Mouse (Mus musculus) liver, embryonic 11.5 days (tissue): ENCODE results near the gene Adamtsl1. TPM values are rescaled to one million over a fixed set of nuclear protein-coding genes. Genes with fewer than 3 reads are reported as not detected.

Experiments used
- ATAC-seq: fragments of 200-750 bp; cut with Nextera tagmentation; replicated peaks from 2 replicates; pipeline ENCODE4 v1.8.0; 2017; ENCODE audit warnings: moderate number of reproducible peaks, mild to moderate bottlenecking, moderate TSS enrichment, moderate library complexity; ENCODE audit not compliant: low FRiP score
- DNase-seq: peaks from one replicate; pipeline ENCODE4 v3.0.0-alpha.2; 2017; ENCODE audit warnings: low spot score
- H3K27ac ChIP-seq: fragments of 300-500 bp; sonication (generic); 2 replicates; pipeline ENCODE4 v1.5.1; 2014; ENCODE audit warnings: mild to moderate bottlenecking, low read depth, low read length, control low read depth
- H3K27me3 ChIP-seq: fragments of 300-500 bp; sonication (generic); replicated peaks from 2 replicates; pipeline ENCODE4 v1.6.1; 2014; ENCODE audit warnings: low read length, mixed read lengths; ENCODE audit not compliant: control insufficient read depth, insufficient read depth
- H3K36me3 ChIP-seq: fragments of 300-500 bp; sonication (generic); 2 replicates; pipeline ENCODE4 v1.6.1; 2014; ENCODE audit warnings: mild to moderate bottlenecking, low read length, moderate library complexity, mixed read lengths; ENCODE audit not compliant: control insufficient read depth, insufficient read depth
- H3K4me1 ChIP-seq: fragments of 300-500 bp; sonication (generic); replicated peaks from 2 replicates; pipeline ENCODE4 v1.6.1; 2014; ENCODE audit warnings: low read length, mixed read lengths; ENCODE audit not compliant: control insufficient read depth, insufficient read depth
- H3K4me2 ChIP-seq: fragments of 300-500 bp; sonication (generic); 2 replicates; pipeline ENCODE4 v1.6.1; 2014; ENCODE audit warnings: mild to moderate bottlenecking, control low read depth, moderate library complexity
- H3K4me3 ChIP-seq: fragments of 300-500 bp; sonication (generic); 2 replicates; pipeline ENCODE4 v1.5.1; 2014; ENCODE audit warnings: low read depth, low read length, control low read depth
- H3K9ac ChIP-seq: fragments of 300-500 bp; sonication (generic); 2 replicates; pipeline ENCODE4 v1.6.1; 2014; ENCODE audit warnings: low read depth, low read length, control low read depth
- H3K9me3 ChIP-seq: fragments of 300-500 bp; sonication (generic); 2 replicates; pipeline ENCODE4 v1.6.1; 2016; ENCODE audit warnings: low read length, inconsistent platforms, mixed read lengths; ENCODE audit not compliant: control insufficient read depth
- WGBS: fragments of 180-500 bp; shearing (Covaris S2); extraction: QIAGEN DNeasy Blood & Tissue Kit; methylation state at CpG from one replicate; pipeline ENCODE4 v1.1.7; 2014; 5-methylcytosine and 5-hydroxymethylcytosine counted together
- polyA plus RNA-seq: library from polyadenylated mRNA; unstranded; fragments of >200 nt; fragmentation: Nextera tagmentation; extraction: Ambion mirVana; gene quantifications from 2 replicates; pipeline ENCODE4 v1.2.1, GENCODE M21; 2014

Adamtsl1 gene
- polyA plus RNA-seq, 1 experiment from 2014 or later, result 4.9 TPM

DNA sequence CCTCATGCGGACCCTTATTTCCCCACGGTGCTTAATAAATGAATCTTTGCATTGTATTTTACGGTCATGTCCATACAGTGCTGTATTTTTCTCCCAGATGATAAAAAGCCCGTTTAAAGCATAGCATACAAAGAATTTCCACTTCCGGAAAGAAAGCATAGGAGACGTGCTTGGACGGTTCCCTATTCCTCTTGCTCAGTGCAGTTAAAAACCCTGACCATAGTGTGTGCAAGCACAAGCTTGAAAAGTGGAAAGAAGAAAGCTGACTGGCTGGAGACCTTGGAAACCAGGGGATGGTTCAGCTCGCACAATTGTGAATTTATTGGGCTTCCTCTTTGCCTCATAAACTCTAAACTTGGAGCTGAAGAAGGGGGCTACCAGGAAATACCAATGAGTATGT lies 855.1 kb downstream of the Adamtsl1 start:
- ATAC-seq (no peak), DNase-seq (no peak)
- Histone ChIP-seq H3K4me1 (no peaks in the 10 kb centered on the region), H3K36me3 (no peaks in the 10 kb centered on the region), H3K4me2 (no peak overlapping the region), H3K27me3 (no peaks in the 10 kb centered on the region), H3K9me3 (no peaks in the 10 kb centered on the region), H3K27ac (no peak overlapping the region), H3K4me3 (no peak overlapping the region), H3K9ac (no peak overlapping the region)
- 82% methylated on average over 8 of the region's 8 CpGs for WGBS

DNA sequence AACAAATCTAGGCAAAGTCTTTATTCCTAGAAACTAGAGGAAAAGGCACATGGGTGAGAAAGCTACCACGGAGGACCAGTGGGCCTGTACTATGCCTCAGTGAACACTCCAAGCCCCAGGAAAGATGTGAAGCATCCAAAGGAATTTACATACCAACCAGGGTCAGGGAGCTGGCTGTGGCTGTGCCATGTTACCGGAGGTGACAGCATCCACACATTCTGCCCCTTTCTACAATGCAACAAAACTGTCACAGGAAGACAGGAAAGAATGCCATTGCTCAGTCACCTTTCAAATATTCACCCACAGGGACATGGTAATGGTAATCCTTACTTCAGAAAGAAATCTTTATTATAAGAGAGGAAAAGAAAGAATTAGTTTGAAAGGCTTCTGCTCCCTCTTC lies 859.2 kb downstream of the Adamtsl1 start:
- H3K9ac ChIP-seq, result no peak overlapping the region
- ATAC-seq, result no peak
- H3K4me1 ChIP-seq, result no peaks in the 10 kb centered on the region
- no peak for DNase-seq
- no peaks in the 10 kb centered on the region for H3K36me3 ChIP-seq
- no peaks in the 10 kb centered on the region for H3K9me3 ChIP-seq
- 76% methylated on average over 2 of the region's 2 CpGs for WGBS
- H3K4me2 ChIP-seq, result no peak overlapping the region
- no peaks in the 10 kb centered on the region for H3K27me3 ChIP-seq
- no peak overlapping the region for H3K4me3 ChIP-seq
- no peak overlapping the region for H3K27ac ChIP-seq

DNA sequence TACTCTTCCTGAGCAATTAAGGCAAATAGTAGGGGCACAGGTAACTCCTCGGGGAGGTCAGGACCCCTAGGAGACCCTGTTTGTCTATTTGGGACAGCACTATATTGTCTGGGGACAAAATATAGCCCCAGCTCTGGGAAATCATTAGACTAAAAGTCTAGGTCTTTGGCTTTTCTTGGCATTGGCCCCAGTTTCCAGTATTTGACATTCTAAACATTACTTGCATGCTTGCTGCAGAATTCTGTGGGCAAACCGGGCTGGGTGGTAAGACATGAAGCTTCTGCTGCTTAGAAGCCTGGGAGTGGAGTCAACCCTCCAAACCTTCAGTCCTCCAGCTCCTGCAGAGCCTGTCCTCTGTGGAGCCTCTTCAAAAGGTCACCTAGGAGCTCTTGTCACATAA lies 869.2 kb downstream of the Adamtsl1 start:
- WGBS, result 68% methylated on average over 2 of the region's 2 CpGs
- DNase-seq (no peak), ATAC-seq (no peak)
- H3K9me3 ChIP-seq, result no peaks in the 10 kb centered on the region
- H3K27ac ChIP-seq, result no peak overlapping the region
- H3K27me3 ChIP-seq, result no peaks in the 10 kb centered on the region
- H3K9ac ChIP-seq, result no peak overlapping the region
- no peak overlapping the region for H3K4me3 ChIP-seq
- H3K4me2 ChIP-seq, result no peak overlapping the region
- no peaks in the 10 kb centered on the region for H3K36me3 ChIP-seq
- no peaks in the 10 kb centered on the region for H3K4me1 ChIP-seq

DNA sequence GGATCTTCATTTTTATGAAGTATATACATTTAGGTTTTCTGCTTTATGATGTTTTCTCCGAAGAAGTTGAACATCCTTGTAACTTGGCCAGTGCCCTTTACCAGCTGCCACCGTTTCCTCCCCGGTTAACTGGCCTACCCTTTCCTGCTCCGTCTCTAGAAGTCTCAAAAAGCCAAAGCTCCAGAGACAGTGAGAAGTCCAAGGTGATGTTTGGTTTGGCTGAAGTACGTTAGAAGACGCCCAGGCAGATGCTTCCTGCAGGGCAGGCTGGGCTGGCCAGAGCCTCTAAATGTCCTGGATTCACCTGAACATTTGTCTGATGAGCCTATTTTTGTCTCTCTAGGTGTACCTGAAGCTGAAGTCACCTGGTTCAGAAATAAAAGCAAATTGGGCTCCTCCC lies 871.1 kb downstream of the Adamtsl1 start:
- H3K4me3 ChIP-seq, result no peak overlapping the region
- H3K27ac ChIP-seq, result no peak overlapping the region
- no peaks in the 10 kb centered on the region for H3K4me1 ChIP-seq
- H3K9me3 ChIP-seq, result no peaks in the 10 kb centered on the region
- no peak overlapping the region for H3K4me2 ChIP-seq
- no peak for ATAC-seq
- no peaks in the 10 kb centered on the region for H3K36me3 ChIP-seq
- H3K27me3 ChIP-seq, result no peaks in the 10 kb centered on the region
- whole genome bisulfite sequencing, result 86% methylated on average over 6 of the region's 6 CpGs
- no peak for DNase-seq
- no peak overlapping the region for H3K9ac ChIP-seq

DNA sequence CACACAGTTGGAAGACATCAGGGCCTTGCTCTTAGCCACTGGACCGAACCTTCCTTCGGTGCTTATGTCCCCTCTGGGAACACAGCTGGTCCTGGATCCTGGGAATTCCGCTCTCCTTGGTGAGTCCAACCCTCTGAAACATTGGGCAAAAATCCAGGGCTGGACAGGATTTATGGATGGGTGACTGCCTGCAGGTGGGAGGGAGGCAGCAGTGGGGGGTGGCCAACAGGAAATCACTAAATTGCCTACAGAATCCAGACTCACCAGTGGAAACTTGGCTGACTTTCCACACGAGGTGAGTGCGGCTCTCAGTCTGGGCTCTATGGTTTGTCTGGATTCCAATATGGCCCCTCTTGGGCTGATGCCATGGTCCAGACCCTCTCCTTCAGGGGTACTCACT lies 874.5 kb downstream of the Adamtsl1 start:
- no peak overlapping the region for H3K4me2 ChIP-seq
- WGBS, result 87% methylated on average over 5 of the region's 5 CpGs
- H3K27me3 ChIP-seq, result no peaks in the 10 kb centered on the region
- no peaks in the 10 kb centered on the region for H3K36me3 ChIP-seq
- no peak overlapping the region for H3K4me3 ChIP-seq
- DNase-seq (no peak), ATAC-seq (no peak)
- H3K4me1 ChIP-seq, result no peaks in the 10 kb centered on the region
- H3K27ac ChIP-seq, result no peak overlapping the region
- H3K9me3 ChIP-seq, result no peaks in the 10 kb centered on the region
- no peak overlapping the region for H3K9ac ChIP-seq

DNA sequence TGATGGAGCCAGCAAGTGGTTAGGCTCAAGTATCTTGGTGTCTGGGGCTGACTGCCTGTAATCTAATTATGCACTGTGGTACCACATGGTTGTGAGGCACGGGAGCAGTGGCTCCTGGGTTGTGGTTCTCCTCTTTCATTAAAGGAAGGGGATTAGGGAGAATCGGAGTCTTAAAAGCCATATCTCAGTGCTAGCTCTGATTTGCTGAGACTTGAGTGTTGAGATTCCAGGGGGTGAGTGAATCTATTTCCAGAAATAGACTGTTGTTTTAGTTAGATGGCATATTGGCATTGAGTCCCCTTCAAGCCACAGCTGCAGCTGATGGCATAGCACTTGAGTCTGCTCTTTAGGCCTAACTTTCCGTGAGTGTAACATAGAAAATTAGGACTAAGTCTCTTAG lies 877.2 kb downstream of the Adamtsl1 start:
- Histone ChIP-seq H3K27me3 (no peaks in the 10 kb centered on the region), H3K27ac (no peak overlapping the region), H3K9ac (no peak overlapping the region), H3K4me1 (no peaks in the 10 kb centered on the region), H3K36me3 (no peaks in the 10 kb centered on the region), H3K4me2 (no peak overlapping the region), H3K4me3 (no peak overlapping the region), H3K9me3 (no peaks in the 10 kb centered on the region)
- ATAC-seq, result no peak
- DNase-seq, result no peak
- WGBS, result 54% methylated on average over 3 of the region's 3 CpGs

DNA sequence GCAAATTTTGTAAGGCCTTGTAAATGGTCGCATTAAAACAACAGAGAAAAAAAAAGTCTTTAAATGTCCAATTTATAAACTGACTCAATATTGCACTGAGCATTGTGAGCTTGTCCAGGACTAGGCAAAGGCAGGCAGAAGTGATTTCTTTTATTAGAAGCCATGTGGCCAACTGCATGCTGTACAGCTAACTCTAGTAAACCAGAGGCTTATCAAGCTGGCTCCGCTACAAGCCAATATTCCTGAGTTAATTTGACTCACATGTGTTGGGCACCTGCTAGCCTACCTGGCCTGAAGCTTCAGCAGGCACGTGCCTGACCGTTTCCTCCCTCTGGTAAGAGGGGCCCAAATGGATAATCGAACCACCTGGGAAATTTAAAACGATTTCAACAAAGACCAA lies 881.7 kb downstream of the Adamtsl1 start:
- Histone ChIP-seq H3K27me3 (no peaks in the 10 kb centered on the region), H3K9ac (no peak overlapping the region), H3K4me1 (no peaks in the 10 kb centered on the region), H3K4me3 (no peak overlapping the region), H3K36me3 (no peaks in the 10 kb centered on the region), H3K4me2 (no peak overlapping the region), H3K27ac (no peak overlapping the region), H3K9me3 (no peaks in the 10 kb centered on the region)
- ATAC-seq (no peak), DNase-seq (no peak)
- 76% methylated on average over 6 of the region's 6 CpGs for WGBS

DNA sequence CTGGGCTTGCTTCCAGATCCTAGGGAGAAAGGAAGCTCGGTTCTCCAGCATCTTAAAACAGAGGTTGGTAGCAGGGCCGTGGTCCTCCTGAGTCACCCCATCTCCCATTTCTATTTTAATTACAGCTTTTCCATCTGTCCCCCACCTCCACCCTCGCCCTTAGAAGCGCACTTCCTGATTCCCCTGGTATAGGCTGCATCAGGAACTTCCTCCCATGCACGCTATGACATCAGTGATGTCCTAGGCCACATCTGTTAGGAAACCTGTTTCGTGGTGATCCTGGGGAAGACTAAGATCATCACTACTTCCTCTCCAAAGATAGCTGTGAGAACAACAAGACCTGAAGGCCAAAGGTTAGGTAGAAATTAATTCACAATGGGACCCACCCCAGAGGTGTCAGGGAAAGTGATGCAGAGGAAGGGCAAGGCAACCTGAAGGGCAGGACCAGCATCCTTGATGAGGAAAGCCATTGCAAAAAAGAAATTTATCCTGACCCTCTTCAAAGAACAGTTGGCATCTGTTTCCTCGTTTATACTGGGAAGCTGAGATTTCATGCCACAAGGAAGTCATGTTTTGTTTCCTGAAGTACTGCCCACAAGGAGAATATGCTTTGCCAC lies 882.8 kb downstream of the Adamtsl1 start:
- H3K4me2 ChIP-seq, result no peak overlapping the region
- no peaks in the 10 kb centered on the region for H3K27me3 ChIP-seq
- no peak overlapping the region for H3K9ac ChIP-seq
- WGBS, result 59% methylated on average over 7 of the region's 7 CpGs
- no peaks in the 10 kb centered on the region for H3K4me1 ChIP-seq
- no peaks in the 10 kb centered on the region for H3K36me3 ChIP-seq
- H3K4me3 ChIP-seq, result no peak overlapping the region
- DNase-seq (no peak), ATAC-seq (no peak)
- H3K27ac ChIP-seq, result no peak overlapping the region
- H3K9me3 ChIP-seq, result no peaks in the 10 kb centered on the region

DNA sequence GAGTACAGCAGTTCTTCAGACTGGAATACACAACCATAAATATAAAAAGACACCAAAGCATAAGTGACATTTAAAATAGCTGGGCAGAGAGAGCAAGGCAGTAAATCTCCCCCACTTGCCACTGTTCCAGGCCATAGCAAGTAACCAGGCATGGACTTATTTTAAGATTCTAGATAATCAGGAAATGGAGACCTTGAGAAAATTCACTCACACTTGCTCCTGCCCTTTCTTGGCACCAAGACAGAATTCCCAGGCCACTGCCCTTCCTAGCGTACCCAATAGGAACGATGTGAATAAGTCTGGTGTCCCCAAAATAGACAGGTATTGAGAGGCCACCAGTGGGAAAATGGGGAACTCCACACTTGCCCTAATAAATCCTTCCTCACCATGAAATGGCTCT lies 883.5 kb downstream of the Adamtsl1 start:
- WGBS, result 81% methylated on average over 2 of the region's 2 CpGs
- H3K9ac ChIP-seq, result no peak overlapping the region
- H3K27me3 ChIP-seq, result no peaks in the 10 kb centered on the region
- H3K36me3 ChIP-seq, result no peaks in the 10 kb centered on the region
- H3K4me2 ChIP-seq, result no peak overlapping the region
- no peak for ATAC-seq
- no peak for DNase-seq
- H3K9me3 ChIP-seq, result no peaks in the 10 kb centered on the region
- H3K4me3 ChIP-seq, result no peak overlapping the region
- no peak overlapping the region for H3K27ac ChIP-seq
- H3K4me1 ChIP-seq, result no peaks in the 10 kb centered on the region
